8 mouse cellular contexts compared by ENCODE assay signal in genomic region chr14:55591331-55591891, GRCm38 (mm10). TPM values are rescaled to one million over a fixed set of nuclear protein-coding genes. Genes with fewer than 3 reads are reported as not detected.
DNase-seq lines count a peak whose midpoint lies in the region; ATAC-seq lines count a peak whose summit lies in the region.

Gene Rnf31 (plus strand): TSS chr14:55591708.

- H3K4me3 ChIP-seq in hindbrain, embryonic 13.5 days, result peak within 1 kb of the TSS; percentile 96

- H3K9ac ChIP-seq in hindbrain, embryonic 13.5 days, result peak within 1 kb of the TSS; percentile 94

- peak within 1 kb of the TSS; percentile 94 for H3K27ac ChIP-seq in hindbrain, embryonic 13.5 days

- H3K4me2 ChIP-seq in hindbrain, embryonic 13.5 days, result peak within 1 kb of the TSS; percentile 87

- no peaks in the 10 kb centered on the region for H3K9me3 ChIP-seq in hindbrain, embryonic 13.5 days

- peak; percentile 92 for ATAC-seq in hindbrain, embryonic 13.5 days (ENCODE audit: low FRiP score)

- H3K4me1 ChIP-seq in hindbrain, embryonic 13.5 days (replicated peaks), result peaks cover 42% of the 10 kb centered on the region

- H3K27me3 ChIP-seq in hindbrain, embryonic 13.5 days, result no peaks in the 10 kb centered on the region

- under 1% methylated on average over 33 of the region's 33 CpGs for WGBS in hindbrain, embryonic 13.5 days

- peaks cover 43% of the 10 kb centered on the region for H3K36me3 ChIP-seq in hindbrain, embryonic 13.5 days

- DNase-seq in R1 (ENCODE audit: low read depth, low spot score), result peak; percentile 99
- peak; percentile 93 for DNase-seq in cerebellum, postnatal 14 days
- DNase-seq in frontal cortex, postnatal 14 days (ENCODE audit: low spot score in 2 of 2), result peak; percentile 91 to 92
- DNase-seq in layer of hippocampus, postnatal 25 days (ENCODE audit: extremely low spot score in 1 of 2, low spot score in 1 of 2), result peak in 1 of 2 experiments; percentile 74
- DNase-seq in lung, postnatal 25 days (ENCODE audit: low spot score), result peak; percentile 99
- peak; percentile 90 for DNase-seq in retina, postnatal 7 days (ENCODE audit: low read depth, low spot score)
- DNase-seq in urinary bladder, adult 2 months (ENCODE audit: low spot score), result peak; percentile 81

RNA-seq across cellular contexts. Expression of gene Rnf31, which starts in this region (rescaled TPM):
- polyA plus RNA-seq in hindbrain, embryonic 13.5 days (2015; fragmentation: Nextera tagmentation; extraction: Ambion mirVana), result 18.8 and 20.8 TPM in 2 replicates
- total RNA-seq in layer of hippocampus, postnatal 25 days (2021), result 10 to 100 TPM; 36.4 to 41.9 TPM
- 15.7 and 20.4 TPM in 2 replicates for polyA plus RNA-seq in urinary bladder, adult 2 months (2012; rRNA removed)
